Mouse (Mus musculus) CH12.LX (cell line): ENCODE data around the gene Gpr75. TPM values are rescaled to one million over a fixed set of nuclear protein-coding genes. Genes with fewer than 3 reads are reported as not detected.

Experiments
- DNase-seq: peaks from one replicate; pipeline ENCODE4 v3.0.0-alpha.2; 2013; ENCODE audit errors: extremely low read depth
- H3K27ac ChIP-seq: 2 replicates; pipeline ENCODE4 v1.5.1; 2012; ENCODE audit warnings: low read depth, mild to moderate bottlenecking, control low read depth, moderate library complexity; ENCODE audit not compliant: insufficient read depth
- H3K27me3 ChIP-seq: replicated peaks from 2 replicates; pipeline ENCODE3; 2012; ENCODE audit warnings: inconsistent platforms
- H3K36me3 ChIP-seq, 2 experiments: replicated peaks in 1 of 2; 2 replicates each; pipeline versions ENCODE3 to v1.6.1; 2012; ENCODE audit warnings: inconsistent platforms in 1 of 2, low read length in 1 of 2, mild to moderate bottlenecking in 1 of 2, mixed read lengths in 1 of 2, moderate library complexity in 1 of 2; ENCODE audit not compliant: control insufficient read depth in 1 of 2, insufficient read depth in 1 of 2
- H3K4me1 ChIP-seq, 2 experiments: 2 replicates each; pipeline ENCODE4 v1.6.1; 2012; ENCODE audit warnings: inconsistent platforms in 1 of 2, moderate library complexity in 1 of 2; ENCODE audit not compliant: insufficient read depth in 2 of 2, control insufficient read depth in 1 of 2
- H3K4me2 ChIP-seq: 2 replicates; pipeline ENCODE4 v1.6.1; 2012; ENCODE audit warnings: low read depth, mild to moderate bottlenecking, control low read depth; ENCODE audit not compliant: poor library complexity, insufficient read depth, severe bottlenecking
- H3K4me3 ChIP-seq, 3 experiments: fragments of 150-350 bp in 1 of 3; sonication (generic) in 1 of 3; replicated peaks in 1 of 3; 2 replicates each; pipeline versions ENCODE3 to v1.5.1; 2011 to 2012; ENCODE audit warnings: low read depth in 2 of 3, low read length in 2 of 3, mild to moderate bottlenecking in 2 of 3, moderate library complexity in 2 of 3, control low read depth in 1 of 3, improper control_type of control experiment in 1 of 3, inconsistent platforms in 1 of 3, mixed read lengths in 1 of 3; ENCODE audit not compliant: poor library complexity in 1 of 3
- H3K79me2 ChIP-seq: replicated peaks from 2 replicates; pipeline ENCODE4 v1.6.1; 2012; ENCODE audit warnings: mild to moderate bottlenecking, moderate library complexity; ENCODE audit not compliant: control insufficient read depth, poor library complexity, insufficient read depth, severe bottlenecking; ENCODE audit errors: extremely low read depth
- H3K9ac ChIP-seq: 2 replicates; pipeline ENCODE4 v1.6.1; 2012; ENCODE audit warnings: low read depth, mild to moderate bottlenecking, control low read depth, moderate library complexity; ENCODE audit not compliant: insufficient read depth
- H3K9me3 ChIP-seq: replicated peaks from 2 replicates; pipeline ENCODE3; 2012; ENCODE audit warnings: low read length, inconsistent platforms, mixed read lengths
- CHD1 ChIP-seq: IDR thresholded peaks from 2 replicates; pipeline ENCODE4 v1.6.1; 2012; ENCODE audit warnings: low read depth, low read length, improper control_type of control experiment, inconsistent platforms
- CTCF ChIP-seq, 2 experiments: IDR thresholded peaks in 1 of 2; conservative IDR thresholded peaks in 1 of 2; 2 replicates each; pipeline ENCODE4 v1.5.1; 2011 to 2012; ENCODE audit warnings: low read depth in 2 of 2, low read length in 2 of 2, improper control_type of control experiment in 1 of 2, inconsistent platforms in 1 of 2, mild to moderate bottlenecking in 1 of 2, moderate library complexity in 1 of 2
- E2F4 ChIP-seq: IDR thresholded peaks from 2 replicates; pipeline ENCODE4 v1.6.1; 2011; ENCODE audit warnings: low read depth, low read length, improper control_type of control experiment; ENCODE audit not compliant: insufficient replicate concordance
- HCFC1 ChIP-seq: IDR thresholded peaks from 2 replicates; pipeline ENCODE4 v1.6.1; 2012; ENCODE audit warnings: low read depth, mild to moderate bottlenecking, inconsistent platforms, low read length, improper control_type of control experiment
- JUND ChIP-seq: conservative IDR thresholded peaks from 2 replicates; pipeline ENCODE4 v1.6.1; 2011; ENCODE audit warnings: low read depth, low read length, improper control_type of control experiment
- KAT2A ChIP-seq: IDR thresholded peaks from 2 replicates; pipeline ENCODE4 v1.6.1; 2012; ENCODE audit warnings: low read length, improper control_type of control experiment, inconsistent platforms; ENCODE audit not compliant: insufficient replicate concordance
- MAX ChIP-seq: IDR thresholded peaks from 2 replicates; pipeline ENCODE4 v1.6.1; 2011; ENCODE audit warnings: low read length, improper control_type of control experiment
- MAZ ChIP-seq: IDR thresholded peaks from 2 replicates; pipeline ENCODE4 v1.6.1; 2012; ENCODE audit warnings: low read depth, mild to moderate bottlenecking, inconsistent platforms, low read length, improper control_type of control experiment, moderate library complexity
- MEF2A ChIP-seq: IDR thresholded peaks from 2 replicates; pipeline ENCODE4 v1.6.1; 2014; ENCODE audit warnings: low read depth, mild to moderate bottlenecking, inconsistent platforms, low read length, improper control_type of control experiment, borderline replicate concordance
- MXI1 ChIP-seq: IDR thresholded peaks from 2 replicates; pipeline ENCODE4 v1.6.1; 2011; ENCODE audit warnings: mild to moderate bottlenecking, low read depth, low read length, improper control_type of control experiment
- POLR2AphosphoS2 ChIP-seq: IDR thresholded peaks from 2 replicates; pipeline ENCODE4 v1.6.1; 2011; ENCODE audit warnings: low read depth, low read length, improper control_type of control experiment
- SIN3A ChIP-seq: IDR thresholded peaks from 2 replicates; pipeline ENCODE4 v1.6.1; 2012; ENCODE audit warnings: low read length, improper control_type of control experiment, inconsistent platforms
- USF2 ChIP-seq: conservative IDR thresholded peaks from 2 replicates; pipeline ENCODE4 v1.6.1; 2011; ENCODE audit warnings: low read depth, low read length, improper control_type of control experiment
- dilution Hi-C: fragments of 300-500 bp; cut with MboI; formaldehyde crosslinking; loops from 2 replicates; pipeline ENCODE4 v1.14.3; 2020; ENCODE audit warnings: low sequenced_read_pairs; ENCODE audit not compliant: extremely low pct_unique_long_range_greater_than_20kb, extremely low pct_ligation_motif_present
- in situ Hi-C: fragments of 300-500 bp; cut with MboI; formaldehyde crosslinking; loops from 3 replicates; pipeline ENCODE4 v1.14.3; 2019; ENCODE audit warnings: low sequenced_read_pairs, low pct_ligation_motif_present, low pct_unique_long_range_greater_than_20kb, mixed read lengths
- polyA plus RNA-seq: library from polyadenylated mRNA; unstranded; fragments of >175 nt; gene quantifications from 2 replicates; pipeline ENCODE4 v1.2.1, GENCODE M21; 2012; ENCODE audit warnings: low read depth; ENCODE audit not compliant: insufficient read length
- total RNA-seq, 2 experiments: library from RNA; depleted of rRNA; stranded (reverse); fragments of 300-350 nt in 1 of 2; fragments of >200 nt in 1 of 2; gene quantifications; 2 replicates each; pipeline ENCODE4 v1.2.3; 2012 to 2014

The Gpr75 gene
- total and polyA plus RNA-seq, 3 experiments = not detected

DNA sequence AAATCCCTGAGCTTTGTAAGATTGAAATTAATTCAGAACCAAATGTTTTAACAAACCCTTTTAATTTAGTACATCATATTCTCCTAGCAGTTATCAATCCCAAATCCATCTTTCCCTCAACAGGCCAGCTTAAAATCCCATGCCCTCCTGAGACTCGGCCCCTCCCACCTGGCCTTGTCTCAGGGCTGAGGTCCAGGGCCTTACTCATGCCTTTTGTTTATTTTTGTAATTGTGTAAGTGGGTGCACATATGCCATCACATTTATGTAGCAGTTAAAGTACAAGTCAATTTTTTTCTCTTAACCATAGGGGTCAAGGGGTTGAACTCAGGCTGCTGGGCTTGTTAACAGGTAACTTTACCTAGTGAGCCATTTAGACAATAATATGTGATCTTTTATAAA is 40.8 kb upstream of the Gpr75 start:
- H3K4me3 ChIP-seq = no peak overlapping the region
- dilution Hi-C loops = no loop called here
- H3K79me2 ChIP-seq = no peaks in the 10 kb centered on the region; the same call in 1 of the 2 replicates
- no peaks in the 10 kb centered on the region for H3K27me3 ChIP-seq
- no peaks in the 10 kb centered on the region for H3K9me3 ChIP-seq
- in situ Hi-C loops = no loop called here
- no peak overlapping the region for H3K27ac ChIP-seq
- DNase-seq = no peak
- no peak for TF ChIP-seq MEF2A
- no peak for TF ChIP-seq SIN3A
- H3K9ac ChIP-seq = no peak overlapping the region
- no peaks in the 10 kb centered on the region for H3K4me1 ChIP-seq
- H3K36me3 ChIP-seq = peaks cover 18 to 54% of the 10 kb centered on the region in 2 experiments
- no peak overlapping the region for H3K4me2 ChIP-seq

- H3K9ac ChIP-seq = no peak overlapping the region
- no peak for DNase-seq
- H3K4me1 ChIP-seq = no peaks in the 10 kb centered on the region
- no peaks in the 10 kb centered on the region for H3K79me2 ChIP-seq
- in situ Hi-C loops (no loop called here), dilution Hi-C loops (no loop called here)
- no peaks in the 10 kb centered on the region for H3K27me3 ChIP-seq
- no peak overlapping the region for H3K27ac ChIP-seq
- H3K4me2 ChIP-seq = no peak overlapping the region
- H3K36me3 ChIP-seq = peaks cover 11 to 49% of the 10 kb centered on the region in 2 experiments
- no peak for TF ChIP-seq KAT2A
- TF ChIP-seq MXI1 = no peak
- no peak for TF ChIP-seq E2F4
- no peak for TF ChIP-seq POLR2AphosphoS2
- TF ChIP-seq MAZ = no peak
- TF ChIP-seq CTCF (conservative IDR thresholded peaks at IDR 0.05 in 1 of 2, IDR thresholded peaks at IDR 0.05 in 1 of 2; ENCODE audit: low read depth in 2 of 2, low read length in 2 of 2) = no peak
- TF ChIP-seq MAX = no peak
- TF ChIP-seq JUND = no peak
- no peaks in the 10 kb centered on the region for H3K9me3 ChIP-seq
- H3K4me3 ChIP-seq = no peak overlapping the region
These were observed 12.7 kb upstream of the Gpr75 start for GRCm38 (mm10) chr11:30872425-30872824.

GRCm38 (mm10) chr11:30888153-30888552 is 3.0 kb downstream of the Gpr75 start:
- DNase-seq = no peak
- Histone ChIP-seq H3K79me2 (no peaks in the 10 kb centered on the region), H3K4me3 (no peak overlapping the region), H3K9ac (no peak overlapping the region), H3K27me3 (no peaks in the 10 kb centered on the region), H3K36me3 (peaks cover 0 to 4% of the 10 kb centered on the region in 2 experiments), H3K4me1 (no peaks in the 10 kb centered on the region), H3K4me2 (no peak overlapping the region), H3K27ac (no peak overlapping the region), H3K9me3 (no peaks in the 10 kb centered on the region)
- no peak for TF ChIP-seq CTCF (conservative IDR thresholded peaks at IDR 0.05 in 1 of 2, IDR thresholded peaks at IDR 0.05 in 1 of 2; ENCODE audit: low read depth in 2 of 2, low read length in 2 of 2)
- TF ChIP-seq HCFC1 = no peak
- no peak for TF ChIP-seq KAT2A
- no peak for TF ChIP-seq USF2
- no peak for TF ChIP-seq MXI1
- no peak for TF ChIP-seq CHD1
- no peak for TF ChIP-seq MAX
- TF ChIP-seq JUND = no peak
- dilution Hi-C loops = no loop called here
- in situ Hi-C loops = no loop called here
